Mouse (Mus musculus) thymus, postnatal 14 days (tissue): ENCODE results near the gene Nxf1.
"Not testable (repeated sequence)": the region's sequence is repeated elsewhere in the genome, so short reads cannot be mapped to it uniquely, and the experiment has no call there.

Experiments
- DNase-seq: peaks from one replicate; pipeline ENCODE4 v3.0.0; 2021

Gene Nxf1

DNA sequence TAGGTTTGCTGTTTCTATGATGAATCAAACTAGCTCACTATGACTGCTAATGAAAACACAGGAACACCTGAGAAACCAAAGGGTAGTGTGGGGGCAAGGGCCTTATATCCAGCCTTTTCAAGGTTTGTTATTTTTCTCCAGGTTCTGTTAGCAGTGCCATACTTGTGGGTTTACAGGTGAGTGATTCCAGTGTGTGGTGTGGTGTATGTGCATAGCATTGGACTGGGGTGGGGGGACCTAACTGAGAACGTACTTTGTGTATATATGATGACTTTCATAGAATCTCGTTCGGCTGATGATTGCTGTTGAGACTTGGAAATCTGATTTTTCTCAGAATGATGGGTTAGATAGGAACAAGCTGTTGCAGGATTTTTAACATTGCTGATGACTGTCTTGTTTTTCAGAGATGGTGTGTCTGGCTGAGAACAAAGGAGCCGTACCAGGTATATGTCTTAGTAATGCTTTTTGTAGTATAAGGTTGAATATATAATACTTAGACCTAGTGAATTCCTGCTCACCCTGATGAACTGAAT is 31.7 kb upstream of the Nxf1 start:
- DNase-seq: no peak

DNA sequence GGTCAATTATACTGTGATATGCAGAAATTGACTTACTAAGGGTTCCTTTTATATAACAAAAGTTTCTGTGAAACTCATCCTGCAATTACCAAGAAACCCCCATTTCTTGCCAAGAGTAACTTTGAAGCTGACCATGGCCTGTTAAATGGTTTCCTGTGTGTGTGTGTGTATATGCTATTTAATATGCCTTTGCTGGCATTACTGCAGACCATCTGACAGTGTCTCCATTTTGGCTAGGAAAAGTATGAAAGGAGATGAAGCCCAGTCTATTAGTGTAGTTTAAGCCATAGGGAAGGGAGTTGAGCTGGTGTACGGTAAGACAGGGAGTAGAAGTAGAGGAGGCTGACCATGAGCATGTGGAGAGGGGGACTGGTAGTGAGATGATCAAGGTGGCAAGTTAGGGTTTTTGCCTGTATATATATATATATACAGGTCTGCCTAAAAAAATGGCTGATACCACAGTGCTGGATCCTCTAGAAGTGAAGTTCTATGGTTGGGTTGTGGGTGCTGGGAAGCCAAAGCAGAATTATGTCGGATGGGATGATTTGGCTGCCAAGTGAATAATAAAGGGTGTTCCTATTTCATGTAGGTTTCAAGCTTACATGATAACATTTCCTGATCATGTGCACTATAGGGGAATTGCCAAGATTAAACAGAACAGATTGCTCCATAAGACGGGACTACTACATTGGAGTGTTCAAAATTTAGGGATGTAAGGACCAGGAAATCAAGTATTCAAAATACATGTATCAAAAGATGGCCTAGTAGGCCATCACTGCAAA is 30.1 kb upstream of the Nxf1 start:
- no peak for DNase-seq

DNA sequence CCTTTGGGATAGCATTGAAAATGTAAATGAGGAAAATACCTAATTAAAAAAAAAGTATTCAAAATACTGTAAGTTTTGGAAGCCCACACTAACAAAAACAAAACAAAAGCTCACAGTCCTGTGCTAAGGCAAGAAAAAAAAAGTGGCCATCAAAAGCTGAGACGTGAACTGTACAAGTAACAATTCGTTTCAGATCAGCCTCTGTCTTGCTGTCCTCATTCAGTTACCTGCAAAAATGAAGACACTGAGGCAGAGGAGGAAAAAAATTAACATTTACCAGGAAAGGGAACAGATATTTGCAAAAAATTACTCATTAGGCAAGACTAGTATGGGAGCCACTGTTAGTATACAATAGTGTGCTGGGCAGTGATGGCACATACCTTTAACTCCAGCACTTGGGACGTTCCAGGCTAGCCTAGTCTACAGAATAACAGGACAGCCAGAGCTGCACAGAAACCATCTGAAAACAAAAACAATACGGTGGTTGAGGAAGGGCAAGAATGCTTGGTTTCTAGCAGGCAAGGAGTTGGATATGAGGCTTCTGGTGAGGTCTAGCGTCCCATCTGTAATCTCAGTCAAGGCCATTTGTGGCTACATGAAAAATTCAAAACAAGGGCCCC is 29.3 kb upstream of the Nxf1 start:
- DNase-seq: no peak

DNA sequence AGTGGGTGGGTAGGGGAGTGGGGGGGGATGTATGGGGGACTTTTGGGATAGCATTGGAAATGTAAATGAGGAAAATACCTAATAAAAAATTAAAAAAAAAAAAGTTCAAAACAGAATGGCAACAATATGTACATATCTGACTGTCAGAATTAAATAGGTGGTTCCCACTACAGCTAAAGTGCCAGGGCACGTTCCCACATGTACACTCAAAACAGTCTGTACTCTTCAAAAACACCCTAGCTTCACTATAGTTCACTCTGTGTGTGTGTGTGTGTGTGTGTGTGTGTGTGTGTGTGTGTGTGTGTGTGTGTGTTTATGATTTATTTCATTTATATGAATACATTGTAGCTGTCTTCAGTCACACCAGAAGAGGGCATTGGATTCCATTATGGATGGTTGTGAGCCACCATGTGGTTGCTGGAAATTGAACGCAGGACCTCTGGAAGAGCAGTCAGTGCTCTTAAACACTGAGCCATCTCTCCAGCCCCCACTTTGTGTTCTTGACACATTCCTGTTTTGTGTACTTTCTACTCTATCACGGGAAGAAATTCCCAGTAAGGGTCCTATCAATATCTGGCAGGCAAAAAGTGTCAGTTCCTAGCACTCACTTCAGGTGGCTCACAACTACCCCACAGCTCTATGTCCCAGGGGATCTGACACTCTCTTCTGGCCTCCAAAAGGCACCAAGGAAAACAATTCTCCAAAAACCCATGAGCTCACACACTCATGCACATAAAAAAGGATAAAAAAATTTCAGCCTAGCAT is 28.4 kb upstream of the Nxf1 start:
- DNase-seq: not testable (repeated sequence)

DNA sequence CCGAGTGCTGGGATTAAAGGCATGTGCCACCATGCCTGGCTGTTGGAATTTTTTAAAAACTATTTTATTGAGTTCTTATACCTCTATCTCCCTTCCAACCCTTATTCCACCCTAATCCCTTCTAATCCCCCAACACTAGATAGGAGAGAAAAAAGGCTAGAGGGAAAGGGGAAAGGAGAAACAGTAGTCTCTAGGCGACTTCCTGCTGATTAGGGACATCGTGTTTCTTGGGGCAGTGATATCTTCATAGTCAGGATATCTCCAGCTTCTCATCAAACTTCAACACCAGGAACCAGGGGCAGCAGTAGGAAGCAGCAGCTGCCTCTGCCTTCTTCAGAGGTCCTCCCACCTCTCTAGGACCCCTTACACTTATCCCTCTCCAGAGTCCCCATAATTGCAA is 22.5 kb upstream of the Nxf1 start:
- DNase-seq: no peak

DNA sequence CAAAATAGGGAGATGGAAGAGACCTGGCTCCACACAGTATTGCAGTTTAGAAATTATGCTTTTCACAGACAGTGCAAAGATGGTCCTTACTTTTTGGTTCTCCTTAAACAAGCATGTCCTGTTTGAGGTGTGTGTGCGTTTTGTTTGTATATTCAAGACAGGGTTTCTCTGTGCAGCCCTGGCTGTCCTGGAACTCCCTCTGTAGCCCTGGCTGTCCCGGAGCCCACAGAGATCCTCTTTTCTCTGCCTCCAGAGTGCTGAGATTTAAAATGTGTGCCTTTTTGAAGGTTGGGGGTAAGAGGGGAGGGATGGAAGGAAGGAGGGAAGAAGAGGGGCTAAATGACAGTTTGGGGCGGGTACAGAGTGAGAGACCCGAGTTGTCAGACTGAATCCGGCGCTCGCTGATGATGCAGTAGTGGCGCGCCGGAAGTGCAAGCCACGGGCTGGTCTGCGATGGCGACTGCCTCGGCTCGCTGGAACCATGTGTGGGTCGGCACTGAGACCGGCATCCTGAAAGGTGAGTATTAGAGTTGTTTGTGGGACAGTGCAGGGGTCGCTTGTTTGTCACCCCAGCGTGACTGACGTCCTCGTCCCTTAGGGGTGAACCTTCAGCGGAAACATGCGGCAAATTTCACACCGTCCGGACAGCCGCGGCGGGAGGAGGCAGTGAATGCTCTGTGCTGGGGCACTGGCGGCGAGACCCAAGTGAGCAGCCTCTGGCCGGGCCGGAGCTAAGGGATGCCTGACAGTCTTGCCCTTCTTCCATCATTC is 21.3 kb upstream of the Nxf1 start, which contains the start of gene Wdr74:
Wdr74 (plus strand) TSS at position 439 of the 771 bp plus-strand sequence.
- DNase-seq: peak; percentile 92

DNA sequence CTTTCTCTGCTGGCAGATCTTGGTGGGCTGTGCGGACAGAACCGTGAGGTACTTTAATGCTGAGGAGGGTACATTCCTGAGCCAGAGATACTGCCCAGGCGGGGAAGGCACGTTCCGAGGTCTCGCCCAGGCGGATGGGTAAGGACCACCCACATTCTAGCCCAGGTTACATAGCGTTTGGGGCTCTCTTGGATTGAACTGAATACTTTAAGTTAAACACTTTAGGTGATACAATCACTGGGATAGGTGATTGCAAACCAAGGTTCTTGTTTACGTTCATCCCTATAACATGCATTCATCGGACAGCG is 20.8 kb upstream of the Nxf1 start:
- no peak for DNase-seq

DNA sequence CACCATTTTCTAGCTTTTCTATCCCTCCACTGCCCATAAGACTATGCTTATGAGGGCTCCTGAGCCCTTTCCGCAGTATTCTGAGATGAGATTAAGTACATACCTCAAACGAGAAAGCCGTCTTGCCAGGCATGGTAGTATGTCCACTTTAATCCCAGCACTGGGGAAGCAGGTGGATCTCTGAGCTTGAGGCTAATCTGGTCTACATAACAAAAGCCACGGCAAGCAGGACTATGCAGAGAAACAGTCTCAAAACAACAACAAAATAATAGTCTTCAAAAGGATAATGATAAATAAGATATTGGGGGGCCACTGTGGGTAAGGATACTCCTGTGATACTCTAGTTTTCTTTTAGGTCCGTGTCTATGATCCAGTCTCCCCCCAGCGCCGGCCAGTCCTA is 18.0 kb upstream of the Nxf1 start:
- DNase-seq: no peak

DNA sequence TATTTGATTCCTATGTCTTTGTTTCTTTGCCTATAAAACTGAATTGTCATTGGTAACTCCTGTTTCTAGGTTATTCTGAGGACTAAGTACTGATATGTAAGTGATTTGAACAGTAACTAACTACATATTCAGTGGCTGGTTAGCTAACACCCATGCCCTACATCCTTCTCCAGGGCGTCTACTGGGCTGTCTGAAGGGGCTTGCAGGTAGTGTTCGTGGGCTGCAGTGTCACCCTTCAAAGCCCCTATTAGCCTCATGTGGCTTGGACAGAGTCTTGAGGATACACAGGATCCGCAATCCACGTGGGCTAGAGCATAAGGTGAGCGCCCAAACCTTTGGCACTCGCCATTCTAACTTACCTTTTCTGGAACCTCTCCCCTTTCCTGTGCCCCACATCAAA is 17.2 kb upstream of the Nxf1 start:
- no peak for DNase-seq

DNA sequence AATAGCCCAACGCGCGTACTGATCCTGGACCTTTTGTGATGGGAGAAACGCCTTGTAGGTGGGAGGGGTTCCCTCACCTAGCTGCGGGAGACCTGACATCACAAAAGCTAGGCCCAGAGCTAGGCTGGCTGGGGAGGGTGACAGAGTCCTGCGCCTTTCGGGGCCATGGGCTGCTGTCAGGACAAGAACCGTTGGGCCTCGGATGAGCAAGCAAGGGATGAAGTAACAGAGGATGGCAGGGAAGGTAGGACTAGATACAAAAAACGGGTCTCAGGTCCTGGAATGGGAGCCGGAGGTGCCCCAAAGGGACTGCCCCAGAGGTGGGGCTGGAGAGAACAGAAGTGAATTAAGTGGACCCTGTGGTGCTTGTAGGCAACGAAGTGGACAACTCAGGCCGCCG is 16.3 kb upstream of the Nxf1 start, which contains the start of gene 1700092M07Rik:
1700092M07Rik (plus strand) TSS at position 116 of the 400 bp plus-strand sequence.
- DNase-seq: peak; percentile 39

DNA sequence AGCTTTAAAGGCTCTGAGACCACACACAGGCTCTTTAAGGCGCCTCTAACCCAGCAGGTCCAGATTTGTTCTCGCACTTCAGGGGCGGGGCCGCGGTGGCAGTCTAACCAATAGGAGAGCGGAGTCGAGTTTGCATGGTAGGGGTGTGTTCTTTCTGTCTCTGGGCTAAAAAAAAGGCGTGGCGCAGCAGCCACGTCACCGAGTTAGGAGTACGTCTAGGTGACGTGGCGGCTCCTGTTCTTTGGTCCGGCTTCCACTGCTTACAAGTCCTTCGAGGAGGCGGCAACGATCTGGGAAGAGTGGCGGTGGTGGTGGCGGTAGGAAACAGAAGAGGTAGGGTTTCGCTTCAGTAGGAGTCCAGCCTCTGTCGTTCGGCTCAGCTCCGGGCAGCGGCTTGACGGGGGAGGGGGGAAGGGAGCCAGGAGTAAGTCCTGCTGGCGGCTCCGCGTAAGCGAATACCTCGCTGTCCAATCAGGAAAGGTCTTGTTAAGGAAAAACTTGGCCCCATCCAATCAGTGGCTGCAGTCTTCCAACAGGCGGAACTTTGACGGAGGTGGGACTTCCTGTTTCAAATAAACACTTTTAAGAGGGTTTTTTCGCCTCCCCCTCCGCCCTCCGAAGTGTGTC is 15.5 kb upstream of the Nxf1 start, which contains the start of gene Stx5a:
Stx5a (plus strand) TSS at position 171 of the 627 bp plus-strand sequence.
- DNase-seq: peak; percentile 95

DNA sequence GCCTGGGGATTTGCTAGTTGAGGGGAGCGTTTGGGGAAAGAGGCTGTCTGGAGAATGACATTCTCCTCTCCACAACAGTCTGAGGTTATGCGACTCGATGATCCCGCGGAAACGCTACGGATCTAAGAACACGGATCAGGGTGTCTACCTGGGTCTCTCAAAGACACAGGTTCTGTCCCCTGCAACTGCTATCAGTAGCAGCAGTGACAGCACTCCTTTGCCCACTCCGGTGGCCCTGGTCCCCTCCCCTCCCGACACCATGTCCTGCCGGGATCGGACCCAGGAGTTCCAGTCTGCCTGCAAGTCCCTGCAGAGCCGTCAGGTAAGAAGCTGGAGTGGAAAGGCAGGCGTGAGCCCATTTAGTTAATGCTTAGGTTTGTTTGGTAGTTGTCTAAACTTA is 14.7 kb upstream of the Nxf1 start:
- peak; percentile 33 for DNase-seq

DNA sequence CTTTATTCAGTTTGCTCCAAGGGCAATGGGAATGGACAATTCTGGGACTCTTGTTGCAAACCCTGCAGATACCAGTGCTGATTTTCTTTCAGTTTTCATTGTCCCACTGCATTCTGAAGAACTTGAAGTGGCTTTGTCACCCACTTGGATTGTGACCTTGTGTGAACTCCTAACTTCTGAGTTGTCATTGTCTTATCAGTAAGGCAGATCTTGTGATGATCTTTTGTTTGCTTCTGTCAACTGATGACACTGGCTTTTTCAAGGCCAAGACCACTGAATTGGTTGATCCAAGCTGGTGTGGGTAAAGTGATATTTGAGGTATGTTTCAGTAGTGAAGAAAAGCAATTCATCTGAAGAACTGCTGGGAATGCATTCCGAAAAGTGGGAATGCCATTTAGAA is 11.5 kb upstream of the Nxf1 start:
- DNase-seq: no peak

DNA sequence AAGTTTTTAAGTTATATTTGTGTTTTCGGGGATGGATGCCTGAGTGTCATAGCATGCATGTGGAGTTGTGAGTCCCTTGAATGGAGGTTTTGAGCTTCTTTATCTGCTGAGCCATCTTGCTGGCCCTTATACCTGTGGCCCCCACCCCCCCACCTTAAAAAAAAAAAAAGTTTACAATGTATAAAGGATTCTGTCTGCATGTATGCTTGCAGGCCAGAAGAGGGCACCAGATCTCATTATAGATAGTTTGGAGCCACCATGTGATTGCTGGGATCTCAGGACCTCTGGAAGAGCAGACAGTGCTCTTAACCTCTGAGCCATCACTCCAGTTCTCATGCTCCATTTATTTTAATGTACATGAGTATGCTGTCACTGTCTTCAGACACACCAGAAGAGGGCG is 9.5 kb upstream of the Nxf1 start:
- DNase-seq: no peak

DNA sequence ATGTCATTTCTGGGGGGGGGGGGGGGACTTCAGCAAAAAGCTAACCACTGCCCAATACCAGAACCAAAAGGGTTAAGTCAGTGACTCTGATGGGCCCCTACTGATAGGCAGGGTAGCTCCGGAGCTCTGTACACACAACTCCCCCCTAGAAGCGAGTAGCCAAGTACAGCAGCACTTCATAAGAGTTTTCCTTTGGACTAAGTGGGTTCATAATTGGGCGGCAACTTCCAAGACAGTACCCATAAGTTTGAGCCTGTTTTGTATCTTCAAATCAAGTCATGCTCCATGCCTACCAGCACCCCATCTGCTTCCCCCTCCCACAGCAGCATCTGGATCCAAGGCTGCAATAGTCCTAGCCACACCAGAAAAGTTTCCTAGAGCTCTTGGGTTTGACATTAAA is 1.2 kb upstream of the Nxf1 start:
- no peak for DNase-seq

DNA sequence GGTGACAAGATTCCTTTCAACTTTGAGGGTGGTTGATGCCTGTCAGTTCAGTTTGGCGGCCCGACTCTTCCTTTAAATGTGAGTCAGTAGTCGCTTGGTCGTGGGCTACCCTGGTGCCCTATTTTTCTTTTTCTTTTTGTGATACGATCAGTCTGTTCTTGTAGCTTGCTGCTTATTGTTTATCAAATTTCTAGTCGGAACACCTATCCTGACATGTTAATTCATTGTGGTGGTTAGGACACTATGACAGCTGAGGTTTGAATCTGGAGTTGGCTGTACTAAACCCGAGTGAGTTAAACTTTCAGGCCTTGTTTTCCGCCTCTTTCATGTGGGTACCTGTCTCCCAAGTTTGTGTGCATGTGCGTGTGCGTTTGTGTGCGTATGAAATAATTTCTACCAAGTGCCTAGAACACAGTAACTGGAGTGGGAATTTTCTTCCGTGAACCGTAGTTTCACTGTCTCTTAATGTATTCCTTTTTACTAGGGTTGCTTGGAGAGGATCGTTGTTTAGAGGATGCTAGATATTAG is 662 bp downstream of the Nxf1 start:
- peak; percentile 31 for DNase-seq

DNA sequence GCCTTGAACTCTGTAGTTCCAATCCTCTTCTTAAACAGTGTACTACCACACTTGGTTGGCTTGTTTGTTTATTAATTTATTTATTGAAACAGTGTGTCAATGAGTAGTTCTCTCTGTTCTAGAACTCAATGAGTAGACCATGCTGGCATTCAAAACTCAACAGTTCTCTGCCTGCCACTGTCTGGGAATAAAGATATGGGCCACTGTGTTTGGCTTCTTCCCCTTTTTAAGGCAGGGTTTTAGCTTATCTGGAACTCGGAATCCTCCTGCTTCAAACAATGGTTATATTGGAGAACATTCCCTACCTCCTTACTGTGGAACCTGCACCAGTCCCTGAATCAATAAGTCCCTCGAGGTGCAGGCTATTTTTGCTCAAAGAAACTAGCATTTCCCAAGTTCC is 2.0 kb downstream of the Nxf1 start:
- DNase-seq: no peak

DNA sequence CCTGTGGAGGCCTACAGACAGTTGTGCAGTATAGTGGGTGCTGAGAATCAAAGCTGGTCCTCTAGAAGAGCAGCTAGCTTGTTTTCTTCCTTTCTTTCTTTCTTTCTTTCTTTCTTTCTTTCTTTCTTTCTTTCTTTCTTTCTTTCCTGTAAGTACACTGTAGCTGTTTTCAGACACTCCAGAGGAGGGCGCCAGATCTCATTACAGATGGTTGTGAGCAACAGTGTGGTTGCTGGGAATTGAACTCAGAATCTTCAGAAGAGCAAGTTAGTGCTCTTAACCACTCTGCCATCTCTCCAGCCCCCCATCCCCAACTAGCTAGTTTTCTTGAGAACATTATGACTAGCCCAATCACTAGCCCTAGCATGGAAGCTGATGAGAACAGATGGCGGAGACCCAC is 3.9 kb downstream of the Nxf1 start:
- peak; percentile 30 for DNase-seq

DNA sequence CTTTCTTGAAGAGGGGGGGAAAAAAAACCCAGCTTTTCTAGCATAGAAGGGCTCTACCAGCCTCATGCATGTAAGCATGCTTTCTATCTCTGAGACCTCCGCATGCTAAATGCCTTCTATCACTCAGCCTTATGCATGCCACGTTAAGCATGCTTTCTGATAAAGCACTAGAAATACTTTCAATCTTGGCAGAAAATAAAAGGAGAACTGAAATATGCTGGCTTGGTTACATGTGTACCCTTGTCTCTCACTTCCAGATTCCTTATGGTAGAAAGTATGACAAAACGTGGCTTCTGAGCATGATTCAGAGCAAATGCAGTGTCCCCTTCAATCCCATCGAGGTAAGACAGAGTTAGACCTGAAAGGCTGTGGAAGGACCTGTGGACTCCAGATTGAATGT is 6.4 kb downstream of the Nxf1 start:
- DNase-seq: no peak

DNA sequence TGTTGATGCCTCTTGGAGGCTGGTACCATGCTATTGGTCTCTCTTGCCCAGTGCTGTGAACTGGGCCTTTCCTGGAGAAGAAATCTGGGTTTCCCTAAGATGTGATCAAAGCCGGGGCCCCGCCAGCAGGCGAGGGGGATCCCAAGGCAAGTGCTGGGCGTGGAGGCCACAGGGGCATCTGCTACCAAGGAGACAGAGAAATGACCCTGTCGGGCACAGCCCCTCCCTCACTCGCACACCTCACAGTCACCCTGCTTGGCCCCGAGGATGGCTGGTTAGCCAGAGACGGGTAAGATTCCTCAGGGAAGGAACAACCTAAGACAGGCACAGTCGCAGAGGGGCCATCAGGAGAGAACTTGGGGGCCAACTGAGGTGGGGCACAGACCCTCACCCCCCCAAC is 8.7 kb downstream of the Nxf1 start:
- no peak for DNase-seq

DNA sequence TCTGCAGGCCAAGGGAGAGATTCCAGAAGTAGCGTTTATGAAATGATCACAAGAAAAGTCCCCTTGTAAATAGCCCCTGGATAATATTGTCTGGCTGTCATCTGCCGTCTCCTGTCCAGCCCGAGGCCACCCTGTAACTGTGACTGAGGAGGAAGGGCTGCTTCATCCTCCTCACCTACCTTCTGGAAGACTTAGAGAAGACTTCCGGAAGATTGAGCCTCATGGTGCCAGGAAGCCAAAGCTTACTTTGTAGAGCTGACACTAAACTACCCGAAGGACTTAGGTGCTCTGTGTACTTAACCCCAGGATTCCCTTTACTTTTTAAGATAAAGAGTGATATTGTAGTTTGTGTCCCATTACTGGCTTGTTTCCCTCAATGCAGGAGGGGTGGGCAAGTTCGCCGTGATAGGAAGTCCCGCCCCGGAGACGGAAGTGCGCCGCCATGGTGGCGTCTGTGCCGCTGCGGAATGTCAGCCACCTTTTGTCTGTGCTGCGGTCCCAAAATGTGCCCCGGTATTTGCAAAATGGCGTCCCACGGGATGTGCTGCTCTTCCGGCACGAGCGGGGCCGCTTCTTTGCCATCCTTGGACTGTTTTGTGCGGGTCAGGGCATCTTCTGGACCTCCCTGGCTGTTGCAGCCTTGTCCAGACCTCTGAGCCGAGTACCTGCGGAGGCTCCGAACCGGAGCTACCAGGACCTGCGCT is 13.8 kb downstream of the Nxf1 start, which contains the start of gene Tmem223:
Tmem223 (plus strand) TSS at position 430 of the 704 bp plus-strand sequence.
- DNase-seq: peak; percentile 88
